Mouse (Mus musculus) kidney, adult 9 months (tissue): ENCODE measurements around the gene Lyve1.
A peak's percentile ranks its signal among the peaks of the same experiment; 100 is the strongest.

Experiments
- DNase-seq: peaks from one replicate; pipeline ENCODE4 v3.0.0; 2022

The Lyve1 gene

DNA sequence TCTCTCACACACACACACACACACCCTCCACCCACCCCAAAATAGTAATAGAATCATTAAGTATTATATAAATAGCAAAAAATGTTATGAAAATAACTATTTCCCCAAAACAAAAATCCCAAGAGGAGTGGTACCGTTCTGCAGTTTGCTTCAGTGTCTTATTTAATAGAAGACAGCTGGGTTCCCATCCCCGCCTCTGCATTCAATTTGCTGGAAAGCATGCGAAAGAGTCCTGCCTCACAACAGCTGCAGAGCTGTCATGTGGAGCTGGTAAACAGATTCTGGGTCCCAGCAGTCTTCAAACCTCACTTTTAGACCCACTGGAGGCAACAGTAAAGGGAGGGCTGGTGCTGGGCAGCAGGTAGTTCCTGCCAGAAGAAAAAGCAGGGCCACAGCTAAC lies 54.1 kb downstream of the Lyve1 start:
- DNase-seq: no peak

DNA sequence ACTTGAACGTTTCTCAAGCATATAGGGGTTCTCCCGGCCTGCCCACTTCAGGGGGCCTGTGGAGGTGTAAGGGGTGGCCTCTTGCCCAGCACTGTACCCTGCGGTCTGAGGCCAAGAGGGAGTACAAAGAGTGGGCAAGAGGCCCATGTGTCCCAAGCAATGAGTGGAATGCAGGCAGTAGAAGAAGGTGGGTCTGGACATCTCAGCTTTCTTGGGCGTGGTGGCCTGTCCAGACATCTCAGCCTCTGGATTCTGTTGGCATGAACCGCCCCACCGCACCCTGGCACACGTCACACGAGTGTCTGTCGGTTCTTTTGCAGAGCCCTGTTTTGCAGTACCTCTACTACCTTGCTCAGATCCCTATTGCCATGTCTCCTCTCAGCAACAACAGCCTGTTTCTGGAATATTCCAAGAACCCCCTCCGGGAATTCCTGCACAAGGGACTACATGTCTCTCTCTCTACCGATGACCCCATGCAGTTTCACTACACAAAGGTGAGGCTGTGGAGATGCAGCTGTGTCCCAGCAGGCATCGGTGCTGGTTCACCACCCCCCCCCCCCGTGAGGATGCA lies 55.5 kb downstream of the Lyve1 start:
- no peak for DNase-seq

DNA sequence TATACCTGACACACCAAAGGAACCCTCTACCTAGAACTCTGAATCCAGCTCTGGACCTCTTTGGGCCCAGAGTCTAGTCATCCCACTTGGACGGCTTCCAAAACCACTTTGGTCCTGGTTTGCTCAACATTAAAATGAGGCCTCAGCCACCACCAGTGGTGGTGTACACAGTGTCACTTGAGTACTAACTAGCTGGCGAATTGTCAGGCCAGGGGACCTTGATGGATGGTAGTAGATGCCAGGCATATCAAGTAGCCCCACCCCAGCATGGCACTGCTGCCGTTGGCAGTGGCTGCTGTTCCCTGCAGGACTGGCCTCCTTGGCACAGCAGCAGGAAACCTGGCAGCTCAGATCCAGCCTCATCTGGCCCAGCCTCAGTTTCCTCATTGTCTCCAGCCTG lies 58.8 kb downstream of the Lyve1 start:
- no peak for DNase-seq

- no peak for DNase-seq
Observed at GRCm38 (mm10) chr7:110803131-110803530, 59.9 kb downstream of the Lyve1 start.

DNA sequence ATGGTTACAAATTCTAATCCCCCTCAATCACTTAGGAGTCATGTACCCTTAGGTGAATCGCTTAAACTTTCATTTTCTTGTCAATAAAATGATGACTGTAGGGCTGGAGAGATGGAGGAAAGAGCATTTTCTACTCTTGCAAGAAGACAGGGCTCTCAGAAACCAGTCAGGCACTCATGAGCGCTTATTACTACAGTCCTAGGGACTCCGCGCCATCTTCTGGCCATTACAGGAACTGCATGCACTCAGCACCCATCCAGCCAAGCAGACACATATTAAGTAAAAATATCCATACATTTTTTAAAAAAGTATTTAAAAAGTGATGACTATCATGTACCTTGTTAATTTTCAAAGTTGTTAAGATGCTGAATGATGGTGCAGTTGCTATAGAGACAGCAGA lies 62.0 kb downstream of the Lyve1 start:
- DNase-seq: peak; percentile 92
